Mouse (Mus musculus): Measurements from ENCODE around the gene Tle6. TPM values are rescaled to one million over a fixed set of nuclear protein-coding genes. Genes with fewer than 3 reads are reported as not detected.
"Not testable (repeated sequence)": the region's sequence is repeated elsewhere in the genome, so short reads cannot be mapped to it uniquely, and the experiment has no call there.

Tle6 gene
- total RNA-seq (2014; fragmentation: Nextera tagmentation) = 42.7 and 44.3 TPM in 2 replicates
- total RNA-seq (2017) = 17.5 and 21.5 TPM in 2 replicates
- polyA plus RNA-seq (2012) = 28.8 and 49.5 TPM in 2 replicates

DNA sequence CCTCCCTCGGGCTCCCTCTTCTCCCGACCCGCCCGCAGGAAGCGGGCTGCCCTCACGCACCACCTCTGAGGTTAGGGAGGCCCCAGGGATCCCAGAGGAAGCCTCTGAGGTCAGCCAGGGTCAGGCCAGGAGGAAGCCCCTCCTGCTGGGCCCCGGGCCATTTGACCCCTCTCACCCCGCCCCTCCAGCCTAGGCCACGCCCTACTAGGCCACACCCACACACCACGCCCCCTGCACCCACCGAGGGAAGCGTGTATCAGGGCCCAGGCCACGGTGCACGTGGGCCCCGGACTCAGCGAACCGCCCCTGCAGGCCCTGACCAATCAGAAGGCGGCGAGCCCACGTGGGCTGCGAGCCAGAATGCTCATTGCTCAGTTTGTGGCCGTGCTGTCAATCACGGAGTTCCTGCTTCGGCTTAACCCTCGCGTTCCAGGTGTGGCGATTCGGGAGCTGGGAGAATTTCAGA lies at the start of gene Tle6:
Gene Tle6, minus strand, starts transcription at position 336 of the 466 bp plus-strand sequence.
- H3K9me3 ChIP-seq (replicated peaks) = no peaks in the 10 kb centered on the region
- TF ChIP-seq TAL1 (conservative IDR thresholded peaks at IDR 0.05; ENCODE audit: low read depth, low read length) (no peak), GATA1 (IDR thresholded peaks at IDR 0.05; ENCODE audit: borderline replicate concordance, low read length) (no peak), CTCF (IDR thresholded peaks at IDR 0.05; ENCODE audit: low read depth, low read length) (no peak), GATA2 (IDR thresholded peaks at IDR 0.05; ENCODE audit: borderline replicate concordance, low read depth, low read length) (no peak), POLR2AphosphoS5 (IDR thresholded peaks at IDR 0.05; ENCODE audit: insufficient replicate concordance, low read depth, low read length) (no peak)

DNA sequence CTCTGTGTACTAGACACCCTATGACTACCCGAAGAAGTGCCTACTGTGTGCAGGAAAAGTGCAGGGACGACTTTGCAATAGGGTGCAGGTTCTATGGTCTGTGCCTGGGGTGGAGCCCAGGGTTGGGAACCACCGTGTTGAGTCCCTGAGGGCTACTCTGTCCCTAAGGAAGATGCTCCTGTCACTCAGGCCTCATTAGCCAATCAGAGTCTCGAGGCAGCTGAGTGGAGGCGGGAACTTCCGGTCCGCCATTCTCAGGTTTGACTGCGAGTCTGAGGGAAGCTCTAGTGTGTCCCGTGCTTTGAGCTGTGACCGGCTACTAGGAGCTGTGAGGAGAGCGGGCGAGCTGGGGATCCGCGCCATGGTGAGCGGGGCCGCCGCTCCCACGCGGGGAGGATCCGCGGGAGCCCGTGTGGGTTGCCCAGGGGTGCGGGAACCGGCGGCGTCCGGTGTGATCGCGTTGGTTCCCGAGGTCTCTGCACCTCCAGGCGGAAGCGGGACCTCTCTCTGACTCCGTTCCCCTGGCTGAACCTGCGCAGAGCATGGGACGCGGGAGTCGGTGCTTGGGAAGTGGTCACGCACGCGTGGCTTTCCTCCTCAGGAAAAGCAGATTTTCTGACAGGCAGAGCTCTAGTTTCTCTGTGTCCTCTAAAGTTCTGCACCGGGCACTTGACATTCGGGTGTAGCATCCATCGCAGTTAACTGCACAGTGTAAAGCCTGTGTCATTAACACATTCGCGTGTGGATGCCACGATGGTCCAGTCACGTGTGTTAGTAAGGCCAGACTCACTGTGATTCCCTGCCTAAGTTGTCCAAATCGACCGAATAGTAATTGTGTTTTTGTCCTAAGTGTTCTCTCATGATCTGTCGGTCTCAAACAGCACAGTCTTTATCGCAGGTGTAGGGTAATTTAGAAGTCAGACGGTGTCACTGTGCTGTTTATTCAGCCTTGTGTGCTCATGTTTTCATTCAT lies 48.2 kb upstream of the Tle6 start, which contains the start of gene Gm10778:
Gene Gm10778, plus strand, starts transcription at position 257 of the 973 bp plus-strand sequence.
- peaks cover 36% of the 10 kb centered on the region for H3K4me1 ChIP-seq (ENCODE audit: insufficient read depth, low read depth, low read length)
- not testable (repeated sequence) for H3K27me3 ChIP-seq (ENCODE audit: insufficient read depth, low read length); H3K9me3 ChIP-seq (replicated peaks)
- H3K36me3 ChIP-seq (replicated peaks) = peaks cover 56% of the 10 kb centered on the region
- ATAC-seq (ENCODE audit: extremely low read depth, insufficient number of reproducible peaks, low FRiP score, poor library complexity, severe bottlenecking) = peak; percentile 99
- DNase-seq (ENCODE audit: low spot score) = peak; percentile 89
- peak within 1 kb of the TSS; percentile 73 for H3K4me3 ChIP-seq (ENCODE audit: low read depth, low read length)

More for the DNA sequence above, at the start of gene Tle6:
- H3K4me3 ChIP-seq (ENCODE audit: low read depth, low read length) = peak within 1 kb of the TSS; percentile 68
- peaks cover 81% of the 10 kb centered on the region for H3K4me1 ChIP-seq (ENCODE audit: insufficient read depth, low read depth, low read length)
- ATAC-seq (ENCODE audit: extremely low read depth, insufficient number of reproducible peaks, low FRiP score, poor library complexity, severe bottlenecking) = peak; percentile 89
- DNase-seq (ENCODE audit: low spot score) = peak; percentile 100
- H3K36me3 ChIP-seq (replicated peaks) = no peaks in the 10 kb centered on the region
- H3K27me3 ChIP-seq (ENCODE audit: insufficient read depth, low read length) = peaks cover 20% of the 10 kb centered on the region

DNA sequence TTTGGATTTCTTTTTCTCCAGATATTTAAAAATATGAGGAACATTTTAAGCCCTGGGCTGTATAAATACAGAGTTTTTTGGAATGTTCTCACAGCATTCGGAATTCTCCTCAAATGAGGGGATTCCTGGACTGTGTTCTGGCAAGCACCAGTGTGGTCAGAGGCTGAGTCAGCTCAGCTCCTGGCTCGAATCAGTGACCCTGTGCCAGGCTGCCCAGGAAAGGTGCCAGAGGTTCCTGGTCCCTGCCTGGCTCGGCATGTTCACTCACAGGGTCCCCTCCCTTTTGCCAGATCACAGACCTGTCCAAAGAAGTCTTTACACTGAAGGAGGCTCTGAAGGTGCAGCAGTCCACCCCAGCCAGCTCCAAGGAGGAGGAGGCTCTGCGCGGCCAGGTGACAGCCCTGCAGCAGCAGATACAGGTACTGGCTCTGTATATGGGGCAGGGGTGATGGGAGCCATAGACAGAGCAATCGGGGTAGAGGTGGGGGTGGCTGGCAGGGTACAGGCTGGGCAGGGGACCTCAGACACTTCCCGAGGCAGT lies 45.2 kb upstream of the Tle6 start:
- TF ChIP-seq CTCF (IDR thresholded peaks at IDR 0.05; ENCODE audit: low read depth, low read length) (no peak; the same call in 1 of the 2 replicates), GATA2 (IDR thresholded peaks at IDR 0.05; ENCODE audit: borderline replicate concordance, low read depth, low read length) (no peak), TAL1 (conservative IDR thresholded peaks at IDR 0.05; ENCODE audit: low read depth, low read length) (no peak), GATA1 (IDR thresholded peaks at IDR 0.05; ENCODE audit: borderline replicate concordance, low read length) (no peak), POLR2AphosphoS5 (IDR thresholded peaks at IDR 0.05; ENCODE audit: insufficient replicate concordance, low read depth, low read length) (no peak)
- 0 out of 2 replicates have a peak, but pooled peaks cover 2% of the 10 kb centered on the region for H3K9me3 ChIP-seq (replicated peaks)
- ATAC-seq (ENCODE audit: extremely low read depth, insufficient number of reproducible peaks, low FRiP score, poor library complexity, severe bottlenecking) = no peak
- peaks cover 61% of the 10 kb centered on the region for H3K4me1 ChIP-seq (ENCODE audit: insufficient read depth, low read depth, low read length)
- no peak for DNase-seq (ENCODE audit: low spot score)
- H3K36me3 ChIP-seq (replicated peaks) = peaks cover 45% of the 10 kb centered on the region
- H3K27me3 ChIP-seq (ENCODE audit: insufficient read depth, low read length) = no peaks in the 10 kb centered on the region
- H3K4me3 ChIP-seq (ENCODE audit: low read depth, low read length) = no peak overlapping the region

DNA sequence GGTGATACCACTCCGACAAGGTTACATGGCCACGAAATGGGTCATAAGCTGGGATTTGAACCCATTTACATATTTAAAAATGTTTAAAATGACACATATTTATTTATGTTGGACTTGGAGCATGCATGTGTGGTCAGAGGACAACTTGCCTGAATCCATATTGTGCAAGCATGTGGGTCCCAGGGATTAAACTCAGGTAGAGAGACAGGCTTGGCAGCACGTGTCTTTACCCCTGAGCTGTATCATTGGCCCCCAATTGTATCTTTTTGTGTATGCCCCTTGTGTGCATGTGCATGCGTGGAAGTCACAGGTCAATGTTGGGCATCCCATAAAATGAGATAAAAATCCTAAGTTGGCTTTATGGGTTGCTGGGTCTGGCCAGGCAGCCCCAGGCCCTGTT lies 44.5 kb upstream of the Tle6 start:
- Histone ChIP-seq H3K9me3 (replicated peaks) (0 out of 2 replicates have a peak, but pooled peaks cover 2% of the 10 kb centered on the region), H3K4me1 (ENCODE audit: insufficient read depth, low read depth, low read length) (peaks cover 59% of the 10 kb centered on the region), H3K4me3 (ENCODE audit: low read depth, low read length) (no peak overlapping the region), H3K36me3 (replicated peaks) (peaks cover 44% of the 10 kb centered on the region), H3K27me3 (ENCODE audit: insufficient read depth, low read length) (no peaks in the 10 kb centered on the region)
- ATAC-seq (ENCODE audit: extremely low read depth, insufficient number of reproducible peaks, low FRiP score, poor library complexity, severe bottlenecking) (no peak), DNase-seq (ENCODE audit: low spot score) (no peak)
- no peak for TF ChIP-seq CTCF (IDR thresholded peaks at IDR 0.05; ENCODE audit: low read depth, low read length)
- TF ChIP-seq POLR2AphosphoS5 (IDR thresholded peaks at IDR 0.05; ENCODE audit: insufficient replicate concordance, low read depth, low read length) = no peak
- TF ChIP-seq GATA2 (IDR thresholded peaks at IDR 0.05; ENCODE audit: borderline replicate concordance, low read depth, low read length) = no peak
- no peak for TF ChIP-seq GATA1 (IDR thresholded peaks at IDR 0.05; ENCODE audit: borderline replicate concordance, low read length)
- TF ChIP-seq TAL1 (conservative IDR thresholded peaks at IDR 0.05; ENCODE audit: low read depth, low read length) = no peak

DNA sequence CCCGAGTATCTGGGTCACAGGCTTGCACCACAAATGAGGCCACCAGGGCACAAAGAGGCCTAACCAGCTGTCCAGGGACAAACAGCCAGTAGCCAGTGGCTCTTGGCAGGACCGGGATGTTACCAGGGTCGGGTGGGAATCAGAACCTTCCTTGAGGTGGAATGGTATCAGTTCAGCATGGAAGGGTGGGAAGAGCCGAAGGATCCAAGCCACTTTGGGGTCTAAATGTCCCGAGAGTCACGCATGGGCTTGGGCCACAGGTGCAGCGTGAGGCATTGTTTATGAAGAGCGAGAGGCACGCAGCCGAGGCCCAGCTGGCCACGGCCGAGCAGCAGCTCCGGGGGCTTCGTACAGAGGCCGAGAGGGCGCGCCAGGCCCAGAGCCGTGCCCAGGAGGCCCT lies 43.8 kb upstream of the Tle6 start:
- peak overlapping the region; percentile 88 for H3K4me3 ChIP-seq (ENCODE audit: low read depth, low read length)

DNA sequence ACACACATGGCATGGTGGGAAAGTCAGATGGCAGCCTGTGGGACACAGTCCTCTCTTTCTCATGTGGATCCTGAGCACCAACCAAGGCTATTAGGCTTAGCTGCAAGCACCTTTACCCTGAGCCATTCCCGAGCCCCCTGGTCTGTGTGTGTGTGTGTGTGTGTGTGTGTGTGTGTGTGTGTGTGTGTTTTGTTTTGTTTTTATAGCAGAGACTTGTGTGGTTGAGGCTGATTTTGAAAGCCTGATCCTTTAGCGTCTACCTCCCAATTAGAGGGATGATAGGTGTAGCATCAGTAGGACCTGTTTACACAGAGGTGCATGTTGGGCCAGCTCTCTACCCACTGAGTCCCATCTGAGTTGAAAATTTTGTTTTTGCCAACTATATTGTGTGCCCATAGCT lies 43.3 kb upstream of the Tle6 start:
- no peak for TF ChIP-seq TAL1 (conservative IDR thresholded peaks at IDR 0.05; ENCODE audit: low read depth, low read length)
- no peak for TF ChIP-seq GATA1 (IDR thresholded peaks at IDR 0.05; ENCODE audit: borderline replicate concordance, low read length)
- TF ChIP-seq GATA2 (IDR thresholded peaks at IDR 0.05; ENCODE audit: borderline replicate concordance, low read depth, low read length) = no peak
- TF ChIP-seq POLR2AphosphoS5 (IDR thresholded peaks at IDR 0.05; ENCODE audit: insufficient replicate concordance, low read depth, low read length) = no peak
- TF ChIP-seq CTCF (IDR thresholded peaks at IDR 0.05; ENCODE audit: low read depth, low read length) = no peak
- ATAC-seq (ENCODE audit: extremely low read depth, insufficient number of reproducible peaks, low FRiP score, poor library complexity, severe bottlenecking) (no peak), DNase-seq (ENCODE audit: low spot score) (no peak)
- peaks cover 51% of the 10 kb centered on the region for H3K36me3 ChIP-seq (replicated peaks)
- H3K4me1 ChIP-seq (ENCODE audit: insufficient read depth, low read depth, low read length) = peaks cover 56% of the 10 kb centered on the region
- no peaks in the 10 kb centered on the region for H3K9me3 ChIP-seq (replicated peaks)
- H3K4me3 ChIP-seq (ENCODE audit: low read depth, low read length) = peak overlapping the region; percentile 88
- H3K27me3 ChIP-seq (ENCODE audit: insufficient read depth, low read length) = no peaks in the 10 kb centered on the region; the same call in 1 of the 2 replicates

More for the DNA sequence above, 43.8 kb upstream of the Tle6 start:
- no peak for TF ChIP-seq GATA1 (IDR thresholded peaks at IDR 0.05; ENCODE audit: borderline replicate concordance, low read length)
- no peak for TF ChIP-seq TAL1 (conservative IDR thresholded peaks at IDR 0.05; ENCODE audit: low read depth, low read length)
- no peak for TF ChIP-seq CTCF (IDR thresholded peaks at IDR 0.05; ENCODE audit: low read depth, low read length)
- no peak for TF ChIP-seq POLR2AphosphoS5 (IDR thresholded peaks at IDR 0.05; ENCODE audit: insufficient replicate concordance, low read depth, low read length)
- no peak for TF ChIP-seq GATA2 (IDR thresholded peaks at IDR 0.05; ENCODE audit: borderline replicate concordance, low read depth, low read length)
- H3K9me3 ChIP-seq (replicated peaks) = no peaks in the 10 kb centered on the region
- ATAC-seq (ENCODE audit: extremely low read depth, insufficient number of reproducible peaks, low FRiP score, poor library complexity, severe bottlenecking) (no peak), DNase-seq (ENCODE audit: low spot score) (no peak)
- peaks cover 56% of the 10 kb centered on the region for H3K4me1 ChIP-seq (ENCODE audit: insufficient read depth, low read depth, low read length)
- no peaks in the 10 kb centered on the region for H3K27me3 ChIP-seq (ENCODE audit: insufficient read depth, low read length)
- peaks cover 45% of the 10 kb centered on the region for H3K36me3 ChIP-seq (replicated peaks)
